Mouse (Mus musculus): ENCODE measurements at regions not wholly inside any gene's neighbourhood (a gene's known extent, or its start where the extent isn't known, plus 50 kb on each side); places are given as distances from the start of the nearest gene placed in this dataset.

- no peak for DNase-seq
- intact Hi-C loops (cut with DNase I; ENCODE audit: low total_unique reads) = no loop called here
Measured at GRCm38 (mm10) chr8:48915275-48915674, 71.5 kb upstream of the Tenm3 start.

- no peak for DNase-seq
- intact Hi-C loops (cut with DNase I; ENCODE audit: low total_unique reads) = no loop called here
Measured at GRCm38 (mm10) chr8:48912842-48913241, 69.1 kb upstream of the Tenm3 start.

- intact Hi-C loops (cut with DNase I; ENCODE audit: low total_unique reads) = no loop called here
- no peak for DNase-seq
Measured at GRCm38 (mm10) chr8:48901668-48902406, 58.1 kb upstream of the Tenm3 start.

GRCm38 (mm10) chr8:48896687-48897086, 52.9 kb upstream of the Tenm3 start:
- DNase-seq = no peak
- intact Hi-C loops (cut with DNase I; ENCODE audit: low total_unique reads) = no loop called here

- no peak for DNase-seq
- intact Hi-C loops (cut with DNase I; ENCODE audit: low total_unique reads) = no loop called here
Measured at GRCm38 (mm10) chr8:48896251-48896650, 52.5 kb upstream of the Tenm3 start.

- no peak for DNase-seq
- intact Hi-C loops (cut with DNase I; ENCODE audit: low total_unique reads) = no loop called here
Measured at GRCm38 (mm10) chr8:48895586-48895985, 51.8 kb upstream of the Tenm3 start.
